13 mouse cellular contexts compared by ENCODE assay signal in the genomic region with DNA sequence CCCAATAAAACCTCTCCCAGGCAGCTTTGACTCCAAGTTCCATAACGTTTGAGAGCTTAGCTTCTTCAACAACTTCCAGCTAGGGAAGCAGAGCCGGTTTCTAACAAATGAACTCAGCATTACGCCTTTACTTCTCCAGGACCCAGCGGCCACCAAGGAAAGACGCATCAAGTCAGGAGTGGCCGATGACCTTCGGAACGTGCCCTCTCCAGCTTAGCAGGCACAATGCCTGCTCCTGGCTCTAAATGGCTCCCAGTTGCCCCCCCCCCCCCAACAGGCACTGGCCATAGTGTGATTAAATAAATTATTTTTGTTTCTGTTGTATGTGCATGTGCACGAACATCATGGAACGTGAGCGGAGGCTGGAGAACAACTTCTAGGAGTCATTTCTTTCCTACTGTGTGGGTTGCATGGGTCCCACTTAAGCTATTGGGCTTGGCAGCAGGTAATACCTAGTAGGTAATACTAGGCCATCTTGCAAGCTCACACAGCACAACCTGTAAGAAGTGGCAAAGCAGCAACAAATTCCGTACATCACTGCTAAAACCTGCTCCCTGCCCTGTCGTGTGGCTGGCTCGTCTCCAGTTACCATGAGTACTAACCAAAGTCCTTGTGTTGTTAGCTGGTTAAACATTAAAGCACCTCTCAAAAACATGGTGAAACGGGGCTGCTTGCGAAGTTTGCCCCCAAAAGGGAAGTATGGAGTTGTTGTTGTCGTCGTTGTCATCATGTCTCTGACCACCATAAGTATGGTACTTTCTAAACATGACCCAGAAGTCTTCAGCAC. TPM values are rescaled to one million over a fixed set of nuclear protein-coding genes. Genes with fewer than 3 reads are reported as not detected.
A peak's percentile ranks its signal among the peaks of the same experiment; 100 is the strongest.
DNase-seq lines count a peak whose midpoint lies in the region; ATAC-seq lines count a peak whose summit lies in the region.
"Had no signal": no experiment of that assay in that cellular context is flagged by ENCODE, and none has a peak within 500 bp of the region (broad histone marks: within the 10 kb centered on the region; RNA-seq: fewer than 3 reads in every experiment).

No protein-coding gene starts in this region.

- H3K36me3 ChIP-seq in hindbrain, embryonic 13.5 days = peaks cover 28% of the 10 kb centered on the region
- peaks cover 11% of the 10 kb centered on the region for H3K36me3 ChIP-seq in hindbrain, embryonic 12.5 days
- H3K36me3 ChIP-seq in intestine, embryonic 16.5 days (ENCODE audit: control insufficient read depth, insufficient read depth, low read length) = no peaks in the 10 kb centered on the region
- H3K36me3 ChIP-seq in kidney, embryonic 15.5 days = peaks cover 13% of the 10 kb centered on the region
- peaks cover 17% of the 10 kb centered on the region for H3K36me3 ChIP-seq in liver, embryonic 15.5 days (replicated peaks)
- H3K36me3 ChIP-seq in forebrain, embryonic 15.5 days = peaks cover 13% of the 10 kb centered on the region; the same call in 1 of the 2 replicates

- WGBS in hindbrain, embryonic 13.5 days = 83% methylated on average over 18 of the region's 18 CpGs
- WGBS in hindbrain, embryonic 12.5 days = 85% methylated on average over 18 of the region's 18 CpGs
- 64% methylated on average over 18 of the region's 18 CpGs for WGBS in intestine, embryonic 16.5 days
- WGBS in kidney, embryonic 15.5 days = 71% methylated on average over 18 of the region's 18 CpGs
- 67% methylated on average over 18 of the region's 18 CpGs for WGBS in liver, embryonic 15.5 days (ENCODE audit: insufficient replicate concordance)
- 90% methylated on average over 18 of the region's 18 CpGs for WGBS in forebrain, embryonic 15.5 days

- H3K9ac ChIP-seq in hindbrain, embryonic 13.5 days = no peak overlapping the region
- no peak overlapping the region for H3K9ac ChIP-seq in hindbrain, embryonic 12.5 days
- H3K9ac ChIP-seq in intestine, embryonic 16.5 days (ENCODE audit: low read depth, low read length) = no peak overlapping the region
- H3K9ac ChIP-seq in kidney, embryonic 15.5 days = no peak overlapping the region
- no peak overlapping the region for H3K9ac ChIP-seq in liver, embryonic 15.5 days
- no peak overlapping the region for H3K9ac ChIP-seq in forebrain, embryonic 15.5 days (replicated peaks)

- H3K4me1 ChIP-seq in hindbrain, embryonic 13.5 days (replicated peaks) = peaks cover 41% of the 10 kb centered on the region
- H3K4me1 ChIP-seq in hindbrain, embryonic 12.5 days = peaks cover 21% of the 10 kb centered on the region
- peaks cover 39% of the 10 kb centered on the region for H3K4me1 ChIP-seq in intestine, embryonic 16.5 days (ENCODE audit: control insufficient read depth, insufficient read depth, low read length)
- H3K4me1 ChIP-seq in kidney, embryonic 15.5 days = peaks cover 66% of the 10 kb centered on the region
- peaks cover 66% of the 10 kb centered on the region for H3K4me1 ChIP-seq in liver, embryonic 15.5 days (replicated peaks)
- peaks cover 13% of the 10 kb centered on the region; the same call in 1 of the 2 replicates for H3K4me1 ChIP-seq in forebrain, embryonic 15.5 days

- ATAC-seq in hindbrain, embryonic 13.5 days (ENCODE audit: low FRiP score) = no peak
- no peak for ATAC-seq in hindbrain, embryonic 12.5 days (ENCODE audit: low FRiP score)
- no peak for ATAC-seq in intestine, embryonic 16.5 days
- ATAC-seq in kidney, embryonic 15.5 days (replicated peaks; ENCODE audit: low FRiP score) = no peak
- peak; percentile 28; the same call in 1 of the 2 replicates for ATAC-seq in liver, embryonic 15.5 days (ENCODE audit: insufficient read depth)
- no peak for ATAC-seq in forebrain, embryonic 15.5 days (replicated peaks)

- H3K4me2 ChIP-seq in hindbrain, embryonic 13.5 days = no peak overlapping the region
- H3K4me2 ChIP-seq in hindbrain, embryonic 12.5 days (replicated peaks) = no peak overlapping the region
- 0 out of 2 replicates have a peak overlapping the region, but pooled peaks have one; percentile 2 for H3K4me2 ChIP-seq in intestine, embryonic 16.5 days (ENCODE audit: low read depth, low read length)
- no peak overlapping the region for H3K4me2 ChIP-seq in kidney, embryonic 15.5 days
- H3K4me2 ChIP-seq in liver, embryonic 15.5 days = 0 out of 2 replicates have a peak overlapping the region, but pooled peaks have one; percentile 0
- H3K4me2 ChIP-seq in forebrain, embryonic 15.5 days (replicated peaks) = no peak overlapping the region

- H3K27me3 ChIP-seq in hindbrain, embryonic 13.5 days = no peaks in the 10 kb centered on the region
- H3K27me3 ChIP-seq in hindbrain, embryonic 12.5 days = no peaks in the 10 kb centered on the region
- H3K27me3 ChIP-seq in intestine, embryonic 16.5 days (replicated peaks; ENCODE audit: control insufficient read depth, insufficient read depth, low read length) = no peaks in the 10 kb centered on the region
- no peaks in the 10 kb centered on the region for H3K27me3 ChIP-seq in kidney, embryonic 15.5 days
- no peaks in the 10 kb centered on the region for H3K27me3 ChIP-seq in liver, embryonic 15.5 days
- H3K27me3 ChIP-seq in forebrain, embryonic 15.5 days = no peaks in the 10 kb centered on the region

- DNase-seq in right cerebral cortex, postnatal 36 days (ENCODE audit: low spot score in 2 of 2) = no peak
- DNase-seq: adrenal gland, postnatal 36 days; heart, postnatal 4 days; right cerebral cortex, postnatal 25 days; thymus, postnatal 14 days had no signal

- H3K9me3 ChIP-seq in hindbrain, embryonic 13.5 days = peaks cover 6% of the 10 kb centered on the region; the same call in 1 of the 2 replicates
- 0 out of 2 replicates have a peak, but pooled peaks cover 6% of the 10 kb centered on the region for H3K9me3 ChIP-seq in hindbrain, embryonic 12.5 days (replicated peaks)
- H3K9me3 ChIP-seq in intestine, embryonic 16.5 days (ENCODE audit: control insufficient read depth, low read length) = no peaks in the 10 kb centered on the region
- H3K9me3 ChIP-seq in kidney, embryonic 15.5 days (replicated peaks) = no peaks in the 10 kb centered on the region
- no peaks in the 10 kb centered on the region for H3K9me3 ChIP-seq in liver, embryonic 15.5 days (replicated peaks)
- no peaks in the 10 kb centered on the region for H3K9me3 ChIP-seq in forebrain, embryonic 15.5 days

- 0 out of 2 replicates have a peak overlapping the region, but pooled peaks have one; percentile 1 for H3K27ac ChIP-seq in hindbrain, embryonic 13.5 days
- H3K27ac ChIP-seq in hindbrain, embryonic 12.5 days = no peak overlapping the region
- no peak overlapping the region for H3K27ac ChIP-seq in intestine, embryonic 16.5 days (ENCODE audit: low read length)
- peak overlapping the region; percentile 75 for H3K27ac ChIP-seq in kidney, embryonic 15.5 days
- H3K27ac ChIP-seq in liver, embryonic 15.5 days (replicated peaks) = peak overlapping the region; percentile 76
- no peak overlapping the region for H3K27ac ChIP-seq in forebrain, embryonic 15.5 days (replicated peaks)

- H3K4me3 ChIP-seq in hindbrain, embryonic 13.5 days = no peak overlapping the region
- H3K4me3 ChIP-seq in hindbrain, embryonic 12.5 days = no peak overlapping the region
- no peak overlapping the region for H3K4me3 ChIP-seq in intestine, embryonic 16.5 days (ENCODE audit: low read length)
- no peak overlapping the region for H3K4me3 ChIP-seq in kidney, embryonic 15.5 days (replicated peaks)
- H3K4me3 ChIP-seq in liver, embryonic 15.5 days (replicated peaks) = no peak overlapping the region
- no peak overlapping the region for H3K4me3 ChIP-seq in forebrain, embryonic 15.5 days
- H3K4me3 ChIP-seq: erythroblast, embryonic 14.5 days; left cerebral cortex, adult 2 months had no signal

RNA-seq across cellular contexts. Expression of a gene that starts 14.2 kb away (rescaled TPM):
- polyA plus RNA-seq in hindbrain, embryonic 13.5 days (2015; fragmentation: Nextera tagmentation; extraction: Ambion mirVana) = 140 and 142 TPM in 2 replicates
- polyA plus RNA-seq in hindbrain, embryonic 12.5 days (2016; fragmentation: Nextera tagmentation; extraction: Ambion mirVana) = 54.9 and 68.0 TPM in 2 replicates
- polyA plus RNA-seq in intestine, embryonic 16.5 days (2015; fragmentation: Nextera tagmentation; extraction: Ambion mirVana) = 17.1 and 17.2 TPM in 2 replicates
- polyA plus RNA-seq in kidney, embryonic 15.5 days (2015; fragmentation: Nextera tagmentation; extraction: Ambion mirVana) = 30.2 and 33.1 TPM in 2 replicates
- polyA plus RNA-seq in liver, embryonic 15.5 days (2015; fragmentation: Nextera tagmentation; extraction: Ambion mirVana) = 16.9 and 21.5 TPM in 2 replicates
- 111 and 115 TPM in 2 replicates for polyA plus RNA-seq in forebrain, embryonic 15.5 days (2015; fragmentation: Nextera tagmentation; extraction: Ambion mirVana)

Comparison
In these comparisons a context has a peak if more than half of its experiments do, and no peak if none do; other contexts are left out.
1. H3K27ac ChIP-seq: peak in hindbrain, embryonic 13.5 days (single experiment), kidney, embryonic 15.5 days (single experiment) and liver, embryonic 15.5 days (single experiment); none in hindbrain, embryonic 12.5 days (single experiment), intestine, embryonic 16.5 days (single experiment) and forebrain, embryonic 15.5 days (single experiment).
2. H3K4me2 ChIP-seq: peak in intestine, embryonic 16.5 days (single experiment) and liver, embryonic 15.5 days (single experiment); none in hindbrain, embryonic 13.5 days (single experiment), hindbrain, embryonic 12.5 days (single experiment), kidney, embryonic 15.5 days (single experiment) and forebrain, embryonic 15.5 days (single experiment).